Mouse (Mus musculus) liver, embryonic 14.5 days (tissue): ENCODE results near the gene Rplp0.

Experiments used
- CTCF ChIP-seq: IDR thresholded peaks from 2 replicates; pipeline ENCODE4 v1.5.1; 2016; ENCODE audit warnings: antibody characterized with exemption, low read depth, control low read depth
- EP300 ChIP-seq: IDR thresholded peaks from 2 replicates; pipeline ENCODE4 v1.6.1; 2016; ENCODE audit warnings: antibody characterized with exemption, low read depth

- TF ChIP-seq CTCF (no peak), EP300 (no peak)
Measured at GRCm38 (mm10) chr5:115574992-115575391, 15.7 kb downstream of the Rplp0 start.
